Mouse (Mus musculus) ES-E14 (cell line): ENCODE results near the gene Best1. TPM values are rescaled to one million over a fixed set of nuclear protein-coding genes. Genes with fewer than 3 reads are reported as not detected.

ENCODE experiments used
- DNase-seq: peaks from one replicate; pipeline ENCODE4 v3.0.0-alpha.2; 2013; ENCODE audit warnings: low read depth, low spot score
- H3K27ac ChIP-seq: 2 replicates; pipeline ENCODE4 v1.5.1; 2012; ENCODE audit warnings: low read depth, mild to moderate bottlenecking, low read length, moderate library complexity, mixed read lengths; ENCODE audit not compliant: poor library complexity, insufficient read depth, severe bottlenecking
- H3K36me3 ChIP-seq: 2 replicates; pipeline ENCODE4 v1.6.1; 2012; ENCODE audit warnings: mild to moderate bottlenecking, low read length, moderate library complexity, mixed read lengths; ENCODE audit not compliant: control insufficient read depth, poor library complexity, insufficient read depth, severe bottlenecking
- H3K4me1 ChIP-seq, 2 experiments: fragments of 150-350 bp in 1 of 2; sonication (generic) in 1 of 2; 2 replicates each; pipeline ENCODE4 v1.6.1; 2012; ENCODE audit warnings: low read length in 2 of 2, mild to moderate bottlenecking in 1 of 2, mixed read lengths in 1 of 2; ENCODE audit not compliant: control insufficient read depth in 2 of 2, insufficient read depth in 2 of 2, poor library complexity in 1 of 2
- H3K4me3 ChIP-seq, 2 experiments: fragments of 150-350 bp in 1 of 2; sonication (generic) in 1 of 2; 2 replicates each; pipeline ENCODE4 v1.5.1; 2012; ENCODE audit warnings: low read length in 2 of 2, low read depth in 1 of 2, mild to moderate bottlenecking in 1 of 2, mixed read lengths in 1 of 2; ENCODE audit not compliant: insufficient read depth in 1 of 2, poor library complexity in 1 of 2, severe bottlenecking in 1 of 2
- H3K9ac ChIP-seq: 2 replicates; pipeline ENCODE4 v1.6.1; 2012; ENCODE audit warnings: low read depth, mild to moderate bottlenecking, low read length, mixed read lengths; ENCODE audit not compliant: poor library complexity, insufficient read depth, severe bottlenecking
- H3K9me3 ChIP-seq: fragments of 150-350 bp; sonication (generic); 2 replicates; pipeline ENCODE4 v1.6.1; 2012; ENCODE audit warnings: low read depth, mild to moderate bottlenecking, low read length; ENCODE audit not compliant: control insufficient read depth, insufficient read depth
- CHD2 ChIP-seq: IDR thresholded peaks from 2 replicates; pipeline ENCODE4 v1.6.1; 2014; ENCODE audit warnings: mild to moderate bottlenecking, low read depth, low read length, inconsistent platforms
- HCFC1 ChIP-seq: IDR thresholded peaks from 2 replicates; pipeline ENCODE4 v1.6.1; 2012; ENCODE audit warnings: low read length, inconsistent platforms, borderline replicate concordance; ENCODE audit not compliant: insufficient read depth
- MAFK ChIP-seq: IDR thresholded peaks from 2 replicates; pipeline ENCODE4 v1.6.1; 2014; ENCODE audit warnings: mild to moderate bottlenecking, low read depth, low read length, inconsistent platforms; ENCODE audit not compliant: insufficient read depth
- ZC3H11A ChIP-seq: IDR thresholded peaks from 2 replicates; pipeline ENCODE4 v1.6.1; 2012; ENCODE audit warnings: low read depth, mild to moderate bottlenecking, inconsistent platforms, low read length, borderline replicate concordance
- ZNF384 ChIP-seq: IDR thresholded peaks from 2 replicates; pipeline ENCODE4 v1.6.1; 2012; ENCODE audit warnings: low read depth, low read length, inconsistent platforms
- in situ Hi-C, 2 experiments: fragments of 600-800 bp; cut with MboI; formaldehyde crosslinking; loops; one replicate each; pipeline ENCODE4 v1.15.1; 2025; ENCODE audit warnings: low sequenced_read_pairs in 2 of 2, inconsistent platforms in 1 of 2; ENCODE audit not compliant: unreplicated experiment in 2 of 2
- total RNA-seq: library from RNA; depleted of rRNA; stranded (reverse); fragments of 300-350 nt; gene quantifications from 2 replicates; pipeline ENCODE4 v1.2.3, GENCODE M21; 2012

Gene Best1
- total RNA-seq, 1 experiment = 0.62 TPM

- H3K9ac ChIP-seq = no peak overlapping the region
- TF ChIP-seq MAFK = no peak
- no peak for TF ChIP-seq ZNF384
- no peak for TF ChIP-seq CHD2
- no peak for TF ChIP-seq HCFC1
- no peak for TF ChIP-seq ZC3H11A
- in situ Hi-C loops = no loop called here
- H3K4me1 ChIP-seq = peaks cover 0 to 2% of the 10 kb centered on the region in 2 experiments; a peak in 1 of 4 replicates
- no peak overlapping the region for H3K27ac ChIP-seq
- H3K9me3 ChIP-seq = no peaks in the 10 kb centered on the region
- no peaks in the 10 kb centered on the region for H3K36me3 ChIP-seq
- DNase-seq = no peak
- no peak overlapping the region for H3K4me3 ChIP-seq
Measured at GRCm38 (mm10) chr19:9998063-9998416, 3.4 kb downstream of the Best1 start.

GRCm38 (mm10) chr19:9997204-9998062 is 4.0 kb downstream of the Best1 start:
- Histone ChIP-seq H3K4me3 (no peak overlapping the region), H3K27ac (no peak overlapping the region), H3K36me3 (no peaks in the 10 kb centered on the region), H3K4me1 (peaks cover 2 to 3% of the 10 kb centered on the region in 2 experiments; a peak in 1 of 4 replicates), H3K9ac (no peak overlapping the region), H3K9me3 (no peaks in the 10 kb centered on the region)
- TF ChIP-seq HCFC1 (no peak), MAFK (no peak), ZNF384 (no peak), ZC3H11A (no peak), CHD2 (no peak)
- no peak for DNase-seq
- in situ Hi-C loops = no loop called here

GRCm38 (mm10) chr19:9993036-9993656 is 8.3 kb downstream of the Best1 start:
- peaks cover 2 to 3% of the 10 kb centered on the region in 2 experiments; a peak in 1 of 4 replicates for H3K4me1 ChIP-seq
- no peaks in the 10 kb centered on the region for H3K36me3 ChIP-seq
- peak overlapping the region; percentile 52 for H3K9ac ChIP-seq
- 0 out of 2 replicates have a peak, but pooled peaks have one; percentile 11 for TF ChIP-seq ZC3H11A
- no peak for TF ChIP-seq HCFC1
- DNase-seq = peak; percentile 92
- no peak overlapping the region for H3K27ac ChIP-seq
- in situ Hi-C loops = loop anchor here in 1 of 2 experiments (5.0 kb wide), 1 partner anchor 76 kb away; no protein-coding TSS in a partner anchor
- H3K4me3 ChIP-seq = peak overlapping the region; percentile 63 to 65
- H3K9me3 ChIP-seq = no peaks in the 10 kb centered on the region

- Histone ChIP-seq H3K9me3 (no peaks in the 10 kb centered on the region), H3K4me1 (peaks cover 2 to 3% of the 10 kb centered on the region in 2 experiments; a peak in 1 of 4 replicates), H3K36me3 (no peaks in the 10 kb centered on the region), H3K4me3 (peak overlapping the region; percentile 63 to 65), H3K9ac (peak overlapping the region; percentile 52), H3K27ac (no peak overlapping the region)
- TF ChIP-seq MAFK (no peak), ZNF384 (no peak), CHD2 (no peak), ZC3H11A (no peak), HCFC1 (no peak)
- no peak for DNase-seq
- in situ Hi-C loops = loop anchor here in 1 of 2 experiments (5.0 kb wide), 1 partner anchor 75 kb away; no protein-coding TSS in a partner anchor
Measured at GRCm38 (mm10) chr19:9992011-9992958, 9.1 kb downstream of the Best1 start.
